Mouse (Mus musculus) testis, adult 2 months (tissue): Measurements from ENCODE around the gene Emc8.

Experiments
- CTCF ChIP-seq: fragments of 200-500 bp; IDR thresholded peaks from 2 replicates; pipeline ENCODE4 v1.5.1; 2012; ENCODE audit warnings: low read depth, mild to moderate bottlenecking, inconsistent platforms, low read length, moderate library complexity; ENCODE audit not compliant: control insufficient read depth, insufficient read depth, insufficient replicate concordance
- POLR2A ChIP-seq: fragments of 200-500 bp; IDR thresholded peaks from 2 replicates; pipeline ENCODE4 v1.6.1; 2012; ENCODE audit warnings: low read depth, mild to moderate bottlenecking, inconsistent platforms, low read length, moderate library complexity; ENCODE audit not compliant: control insufficient read depth

DNA sequence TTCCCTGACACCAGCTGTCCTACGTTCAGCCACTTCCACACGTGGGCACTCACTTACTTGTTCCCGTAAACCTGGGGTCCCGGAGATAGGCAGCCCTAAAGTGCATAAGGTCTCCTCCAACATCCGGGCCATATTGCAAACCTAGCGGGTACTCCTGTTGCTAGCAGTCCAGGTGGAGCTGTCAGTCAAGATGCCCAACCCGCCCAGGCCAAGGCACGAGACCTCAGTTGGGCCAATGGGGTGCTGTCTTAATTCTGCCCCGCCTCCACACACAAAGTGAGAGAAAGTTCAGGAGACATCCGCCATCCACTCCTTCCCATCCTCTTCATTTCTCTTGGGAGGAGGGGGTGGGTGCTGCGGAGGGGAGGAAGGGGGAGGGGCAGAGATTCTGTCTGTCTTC lies 41.9 kb downstream of the Emc8 start:
- TF ChIP-seq CTCF (no peak), POLR2A (no peak)
